Mouse (Mus musculus): ENCODE results near the gene Veph1. TPM values are rescaled to one million over a fixed set of nuclear protein-coding genes. Genes with fewer than 3 reads are reported as not detected.
A peak's percentile ranks its signal among the peaks of the same experiment; 100 is the strongest.

Veph1 gene
- polyA plus RNA-seq, 1 experiment: 7.7 TPM

- H3K27me3 ChIP-seq (replicated peaks; ENCODE audit: control insufficient read depth, insufficient read depth, low read length): no peaks in the 10 kb centered on the region
- no peaks in the 10 kb centered on the region for H3K4me1 ChIP-seq (ENCODE audit: control insufficient read depth, insufficient read depth, low read length)
- H3K4me3 ChIP-seq (ENCODE audit: insufficient read depth, low read depth, low read length): no peak overlapping the region
- H3K36me3 ChIP-seq (ENCODE audit: control insufficient read depth, insufficient read depth, low read length): no peaks in the 10 kb centered on the region; the same call in 1 of the 2 replicates
- no peak for DNase-seq
- H3K27ac ChIP-seq (ENCODE audit: insufficient read depth, low read depth, low read length): no peak overlapping the region
- no peak for TF ChIP-seq POLR2A (IDR thresholded peaks at IDR 0.05; ENCODE audit: low read depth, low read length)
- TF ChIP-seq CTCF (conservative IDR thresholded peaks at IDR 0.05; ENCODE audit: insufficient read depth, insufficient read length, low read depth, low read length): no peak
- WGBS: 95% methylated on average over 16 of the region's 16 CpGs
These were observed 239.7 kb downstream of the Veph1 start for GRCm38 (mm10) chr3:66056912-66057311.

GRCm38 (mm10) chr3:66055652-66056051, 241.0 kb downstream of the Veph1 start:
- no peaks in the 10 kb centered on the region for H3K4me1 ChIP-seq (ENCODE audit: control insufficient read depth, insufficient read depth, low read length)
- H3K36me3 ChIP-seq (ENCODE audit: control insufficient read depth, insufficient read depth, low read length): no peaks in the 10 kb centered on the region; the same call in 1 of the 2 replicates
- H3K27me3 ChIP-seq (replicated peaks; ENCODE audit: control insufficient read depth, insufficient read depth, low read length): no peaks in the 10 kb centered on the region
- DNase-seq: no peak
- TF ChIP-seq POLR2A (IDR thresholded peaks at IDR 0.05; ENCODE audit: low read depth, low read length) (no peak), CTCF (conservative IDR thresholded peaks at IDR 0.05; ENCODE audit: insufficient read depth, insufficient read length, low read depth, low read length) (no peak)
- no peak overlapping the region for H3K27ac ChIP-seq (ENCODE audit: insufficient read depth, low read depth, low read length)
- WGBS: 95% methylated on average over 7 of the region's 7 CpGs
- no peak overlapping the region for H3K4me3 ChIP-seq (ENCODE audit: insufficient read depth, low read depth, low read length)

- no peaks in the 10 kb centered on the region for H3K27me3 ChIP-seq (replicated peaks; ENCODE audit: control insufficient read depth, insufficient read depth, low read length)
- H3K4me1 ChIP-seq (ENCODE audit: control insufficient read depth, insufficient read depth, low read length): no peaks in the 10 kb centered on the region
- no peaks in the 10 kb centered on the region for H3K36me3 ChIP-seq (ENCODE audit: control insufficient read depth, insufficient read depth, low read length)
- peak; percentile 5 for DNase-seq
- no peak overlapping the region for H3K4me3 ChIP-seq (ENCODE audit: insufficient read depth, low read depth, low read length)
- TF ChIP-seq CTCF (conservative IDR thresholded peaks at IDR 0.05; ENCODE audit: insufficient read depth, insufficient read length, low read depth, low read length): no peak
- no peak for TF ChIP-seq POLR2A (IDR thresholded peaks at IDR 0.05; ENCODE audit: low read depth, low read length)
- no peak overlapping the region for H3K27ac ChIP-seq (ENCODE audit: insufficient read depth, low read depth, low read length)
- 32% methylated on average over 10 of the region's 10 CpGs for WGBS
These were observed 246.3 kb downstream of the Veph1 start for GRCm38 (mm10) chr3:66050092-66050886.

DNA sequence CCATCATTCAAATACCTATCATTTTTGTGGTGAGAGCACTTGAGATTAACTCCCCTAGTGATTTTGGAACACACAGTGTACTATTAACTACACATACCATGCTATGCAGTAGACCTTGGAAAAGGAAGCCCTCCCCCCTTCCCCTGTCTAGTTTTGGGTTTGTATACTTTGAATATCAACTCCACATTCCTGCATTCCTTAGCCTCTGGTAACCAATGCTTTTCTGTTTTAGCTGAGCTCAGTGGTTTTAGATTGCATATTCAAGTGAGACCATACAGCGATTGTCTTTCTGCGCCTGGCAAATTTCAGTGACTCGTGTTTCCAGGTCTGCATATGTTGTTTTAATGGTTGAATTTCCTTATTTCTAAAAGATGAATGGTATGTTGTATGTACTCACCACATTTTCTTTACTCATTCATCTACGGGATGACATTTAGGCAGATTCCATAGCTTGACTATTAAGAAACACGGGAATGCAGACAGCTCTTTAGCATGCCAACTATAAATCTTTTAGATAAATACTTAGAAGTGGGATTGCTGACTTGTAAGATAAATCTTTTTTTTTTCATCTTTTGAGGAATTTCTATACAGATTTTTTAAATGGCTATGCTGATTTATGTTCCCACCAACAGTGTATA, 255.7 kb downstream of the Veph1 start:
- Histone ChIP-seq H3K27me3 (replicated peaks; ENCODE audit: control insufficient read depth, insufficient read depth, low read length) (no peaks in the 10 kb centered on the region), H3K4me1 (ENCODE audit: control insufficient read depth, insufficient read depth, low read length) (no peaks in the 10 kb centered on the region), H3K36me3 (ENCODE audit: control insufficient read depth, insufficient read depth, low read length) (no peaks in the 10 kb centered on the region), H3K27ac (ENCODE audit: insufficient read depth, low read depth, low read length) (no peak overlapping the region), H3K4me3 (ENCODE audit: insufficient read depth, low read depth, low read length) (no peak overlapping the region)
- WGBS: 44% methylated on average over 5 of the region's 5 CpGs
- DNase-seq: no peak
- no peak for TF ChIP-seq CTCF (conservative IDR thresholded peaks at IDR 0.05; ENCODE audit: insufficient read depth, insufficient read length, low read depth, low read length)
- TF ChIP-seq POLR2A (IDR thresholded peaks at IDR 0.05; ENCODE audit: low read depth, low read length): no peak

DNA sequence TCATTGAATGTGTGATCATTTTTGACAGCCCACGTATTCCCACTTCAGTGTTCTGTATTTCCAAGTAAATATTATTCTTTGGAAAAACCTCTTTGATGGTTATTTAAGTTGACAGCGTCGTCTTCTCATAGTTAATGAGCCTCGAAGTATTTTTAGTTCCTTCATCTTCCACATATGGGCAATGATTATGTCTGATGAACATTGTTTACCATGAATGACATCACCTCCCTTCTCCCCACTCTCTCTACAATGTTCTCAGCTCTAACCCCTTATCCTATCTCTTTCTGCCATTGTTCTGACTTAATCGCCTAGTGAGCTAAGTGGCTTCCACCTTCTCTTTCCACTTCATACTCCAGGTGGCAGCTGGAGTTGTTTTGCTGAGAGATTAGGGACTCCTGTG, 261.4 kb downstream of the Veph1 start:
- Histone ChIP-seq H3K27ac (ENCODE audit: insufficient read depth, low read depth, low read length) (no peak overlapping the region), H3K36me3 (ENCODE audit: control insufficient read depth, insufficient read depth, low read length) (no peaks in the 10 kb centered on the region), H3K4me3 (ENCODE audit: insufficient read depth, low read depth, low read length) (no peak overlapping the region), H3K4me1 (ENCODE audit: control insufficient read depth, insufficient read depth, low read length) (no peaks in the 10 kb centered on the region), H3K27me3 (replicated peaks; ENCODE audit: control insufficient read depth, insufficient read depth, low read length) (no peaks in the 10 kb centered on the region)
- DNase-seq: no peak
- TF ChIP-seq POLR2A (IDR thresholded peaks at IDR 0.05; ENCODE audit: low read depth, low read length): no peak
- TF ChIP-seq CTCF (conservative IDR thresholded peaks at IDR 0.05; ENCODE audit: insufficient read depth, insufficient read length, low read depth, low read length): no peak
- 84% methylated on average over 5 of the region's 5 CpGs for WGBS

DNA sequence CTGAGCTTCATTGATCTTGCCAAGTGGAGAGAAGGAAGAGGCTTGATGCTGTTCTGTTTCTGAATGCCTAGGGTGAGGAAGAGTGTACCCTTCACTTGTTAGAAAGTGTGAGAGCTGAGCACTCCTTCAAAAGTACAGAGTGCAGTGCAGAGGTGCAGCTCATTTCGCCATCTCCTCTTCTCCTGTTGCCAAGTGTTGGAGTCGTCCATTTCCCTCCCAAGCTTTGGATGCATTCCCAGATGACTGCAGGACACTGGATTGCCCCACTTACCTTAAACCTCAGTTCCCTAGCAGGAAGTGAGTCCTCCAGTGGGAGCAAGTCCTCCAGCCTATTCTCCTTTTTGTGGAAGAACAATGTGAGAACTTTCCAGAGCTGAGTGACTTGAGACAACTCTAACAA, 263.3 kb downstream of the Veph1 start:
- WGBS: 26% methylated on average over 2 of the region's 2 CpGs
- no peaks in the 10 kb centered on the region for H3K27me3 ChIP-seq (replicated peaks; ENCODE audit: control insufficient read depth, insufficient read depth, low read length)
- peak; percentile 40 for DNase-seq
- H3K4me1 ChIP-seq (ENCODE audit: control insufficient read depth, insufficient read depth, low read length): no peaks in the 10 kb centered on the region
- H3K36me3 ChIP-seq (ENCODE audit: control insufficient read depth, insufficient read depth, low read length): no peaks in the 10 kb centered on the region
- TF ChIP-seq CTCF (conservative IDR thresholded peaks at IDR 0.05; ENCODE audit: insufficient read depth, insufficient read length, low read depth, low read length): no peak
- no peak for TF ChIP-seq POLR2A (IDR thresholded peaks at IDR 0.05; ENCODE audit: low read depth, low read length)
- H3K4me3 ChIP-seq (ENCODE audit: insufficient read depth, low read depth, low read length): no peak overlapping the region
- H3K27ac ChIP-seq (ENCODE audit: insufficient read depth, low read depth, low read length): no peak overlapping the region

GRCm38 (mm10) chr3:66025454-66025853, 271.2 kb downstream of the Veph1 start:
- Histone ChIP-seq H3K27ac (ENCODE audit: insufficient read depth, low read depth, low read length) (no peak overlapping the region), H3K36me3 (ENCODE audit: control insufficient read depth, insufficient read depth, low read length) (no peaks in the 10 kb centered on the region), H3K4me3 (ENCODE audit: insufficient read depth, low read depth, low read length) (no peak overlapping the region), H3K27me3 (replicated peaks; ENCODE audit: control insufficient read depth, insufficient read depth, low read length) (no peaks in the 10 kb centered on the region), H3K4me1 (ENCODE audit: control insufficient read depth, insufficient read depth, low read length) (no peaks in the 10 kb centered on the region)
- no peak for TF ChIP-seq CTCF (conservative IDR thresholded peaks at IDR 0.05; ENCODE audit: insufficient read depth, insufficient read length, low read depth, low read length)
- TF ChIP-seq POLR2A (IDR thresholded peaks at IDR 0.05; ENCODE audit: low read depth, low read length): no peak
- 74% methylated on average over 3 of the region's 3 CpGs for WGBS
- DNase-seq: no peak
